Mouse (Mus musculus) liver, postnatal 0 days (tissue): ENCODE data around the gene Mmgt1.

Source experiments
- CTCF ChIP-seq: sonication (generic); IDR thresholded peaks from 2 replicates; pipeline ENCODE4 v1.5.1; 2016; ENCODE audit warnings: antibody characterized with exemption, low read depth
- EP300 ChIP-seq: IDR thresholded peaks from 2 replicates; pipeline ENCODE4 v1.6.1; 2016; ENCODE audit warnings: antibody characterized with exemption, low read depth, mild to moderate bottlenecking

GRCm38 (mm10) chrX:56597887-56598640, at the start of gene Mmgt1:
- TF ChIP-seq EP300 (no peak), CTCF (no peak)
